Mouse (Mus musculus) granulocyte monocyte progenitor cell, adult 5-6 weeks (primary cell): ENCODE results near the gene Vnn1. TPM values are rescaled to one million over a fixed set of nuclear protein-coding genes. Genes with fewer than 3 reads are reported as not detected.

Source experiments
- total RNA-seq, 2 experiments: library from RNA; stranded (forward) in 1 of 2; stranded (reverse) in 1 of 2; fragments of 200-712, 200-1000 nt in 1 of 2; fragments of >200 nt in 1 of 2; fragmentation: Nextera tagmentation in 1 of 2; gene quantifications; 2 replicates each; pipeline ENCODE4 v1.2.3; 2014 to 2017

The Vnn1 gene
- total RNA-seq, 2 experiments from 2014 or later, result not detected

Other genes starting within 250 kb of the Vnn1 start
- gene Rps12, start 107.4 kb upstream of the Vnn1 start, total RNA-seq (2014; fragmentation: Nextera tagmentation), result 9,329 and 9,382 TPM in 2 replicates
- 1,810 and 2,372 TPM in 2 replicates for gene Rps12, start 107.4 kb upstream of the Vnn1 start, total RNA-seq (2017)
- gene Slc18b1, start 97.7 kb upstream of the Vnn1 start, total RNA-seq (2014; fragmentation: Nextera tagmentation), result 2.8 TPM in 1 of 2 replicates, not detected in the other
- gene Slc18b1, start 97.7 kb upstream of the Vnn1 start, total RNA-seq (2017), result not detected in 2 replicates
- gene Vnn3, start 43.2 kb upstream of the Vnn1 start, total RNA-seq (2014; fragmentation: Nextera tagmentation), result not detected in 2 replicates
- 0.34 TPM in 1 of 2 replicates, not detected in the other for gene Vnn3, start 43.2 kb upstream of the Vnn1 start, total RNA-seq (2017)
- gene Taar1, start 25.7 kb downstream of the Vnn1 start, total RNA-seq (2014; fragmentation: Nextera tagmentation), result not detected in 2 replicates
- gene Taar1, start 25.7 kb downstream of the Vnn1 start, total RNA-seq (2017), result not detected in 2 replicates
- gene Taar2, start 43.9 kb downstream of the Vnn1 start, total RNA-seq (2014; fragmentation: Nextera tagmentation), result not detected in 2 replicates
- gene Taar2, start 43.9 kb downstream of the Vnn1 start, total RNA-seq (2017), result not detected in 2 replicates
- gene Taar3, start 54.9 kb downstream of the Vnn1 start, total RNA-seq (2014; fragmentation: Nextera tagmentation), result not detected in 2 replicates
- gene Taar3, start 54.9 kb downstream of the Vnn1 start, total RNA-seq (2017), result not detected in 2 replicates
- not detected in 2 replicates for gene Taar4, start 65.8 kb downstream of the Vnn1 start, total RNA-seq (2014; fragmentation: Nextera tagmentation)
- gene Taar4, start 65.8 kb downstream of the Vnn1 start, total RNA-seq (2017), result not detected in 2 replicates
- gene Taar5, start 76.0 kb downstream of the Vnn1 start, total RNA-seq (2014; fragmentation: Nextera tagmentation), result not detected in 2 replicates
- not detected in 2 replicates for gene Taar5, start 76.0 kb downstream of the Vnn1 start, total RNA-seq (2017)
- gene Taar6, start 91.0 kb downstream of the Vnn1 start, total RNA-seq (2014; fragmentation: Nextera tagmentation), result not detected in 2 replicates
- gene Taar6, start 91.0 kb downstream of the Vnn1 start, total RNA-seq (2017), result not detected in 2 replicates
- not detected in 2 replicates for gene Taar7a, start 98.8 kb downstream of the Vnn1 start, total RNA-seq (2014; fragmentation: Nextera tagmentation)
- not detected in 2 replicates for gene Taar7a, start 98.8 kb downstream of the Vnn1 start, total RNA-seq (2017)
- gene Taar7b, start 105.3 kb downstream of the Vnn1 start, total RNA-seq (2014; fragmentation: Nextera tagmentation), result not detected in 2 replicates
- not detected in 2 replicates for gene Taar7b, start 105.3 kb downstream of the Vnn1 start, total RNA-seq (2017)
- not detected in 2 replicates for gene Taar7d, start 132.5 kb downstream of the Vnn1 start, total RNA-seq (2014; fragmentation: Nextera tagmentation)
- gene Taar7d, start 132.5 kb downstream of the Vnn1 start, total RNA-seq (2017), result not detected in 2 replicates
- gene Taar7e, start 142.9 kb downstream of the Vnn1 start, total RNA-seq (2014; fragmentation: Nextera tagmentation), result not detected in 2 replicates
- gene Taar7e, start 142.9 kb downstream of the Vnn1 start, total RNA-seq (2017), result not detected in 2 replicates
- gene Taar7f, start 154.8 kb downstream of the Vnn1 start, total RNA-seq (2014; fragmentation: Nextera tagmentation), result not detected in 2 replicates
- not detected in 2 replicates for gene Taar7f, start 154.8 kb downstream of the Vnn1 start, total RNA-seq (2017)
- not detected in 2 replicates for gene Taar8a, start 181.8 kb downstream of the Vnn1 start, total RNA-seq (2014; fragmentation: Nextera tagmentation)
- not detected in 2 replicates for gene Taar8a, start 181.8 kb downstream of the Vnn1 start, total RNA-seq (2017)
- gene Taar8b, start 197.6 kb downstream of the Vnn1 start, total RNA-seq (2014; fragmentation: Nextera tagmentation), result not detected in 2 replicates
- gene Taar8b, start 197.6 kb downstream of the Vnn1 start, total RNA-seq (2017), result not detected in 2 replicates
- not detected in 2 replicates for gene Taar8c, start 207.2 kb downstream of the Vnn1 start, total RNA-seq (2014; fragmentation: Nextera tagmentation)
- gene Taar8c, start 207.2 kb downstream of the Vnn1 start, total RNA-seq (2017), result not detected in 2 replicates
- not detected in 2 replicates for gene Taar9, start 214.8 kb downstream of the Vnn1 start, total RNA-seq (2014; fragmentation: Nextera tagmentation)
- not detected in 2 replicates for gene Taar9, start 214.8 kb downstream of the Vnn1 start, total RNA-seq (2017)